Mouse (Mus musculus) brain, embryonic 14.5 days (tissue): ENCODE data around the gene Tmem206.

Experiments used
- CTCF ChIP-seq: fragments of 200-500 bp; IDR thresholded peaks from 2 replicates; pipeline ENCODE4 v1.5.1; 2012; ENCODE audit warnings: inconsistent platforms, mild to moderate bottlenecking, moderate library complexity, borderline replicate concordance; ENCODE audit not compliant: insufficient read depth, insufficient read length; ENCODE audit errors: extremely low read depth
- POLR2A ChIP-seq: fragments of 200-500 bp; IDR thresholded peaks from 2 replicates; pipeline ENCODE4 v1.6.1; 2012; ENCODE audit warnings: mild to moderate bottlenecking, inconsistent platforms, borderline replicate concordance; ENCODE audit not compliant: poor library complexity, insufficient read depth, insufficient read length, severe bottlenecking; ENCODE audit errors: extremely low read depth

DNA sequence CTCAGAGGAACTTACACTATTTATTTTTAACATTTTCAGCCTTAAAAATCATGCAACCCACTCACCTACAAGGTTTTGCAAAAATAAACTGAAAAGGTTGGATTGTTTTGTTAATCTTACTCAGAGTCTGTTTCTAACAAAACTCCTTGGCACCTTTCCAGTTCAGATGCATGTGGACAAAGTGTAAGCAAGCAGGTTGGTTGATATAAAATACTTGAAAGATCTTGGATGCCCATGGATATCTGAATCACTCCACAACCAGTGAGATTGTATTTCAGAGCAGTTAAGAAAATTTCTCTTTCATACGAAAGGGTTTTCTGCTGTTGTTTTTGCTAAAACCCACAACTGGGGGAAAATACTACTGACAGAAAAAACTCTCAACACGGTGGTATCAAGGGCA, 68.4 kb downstream of the Tmem206 start:
- TF ChIP-seq CTCF = no peak
- TF ChIP-seq POLR2A = no peak
